Mouse (Mus musculus): ENCODE data around the gene Dnah7a.
"Not testable (repeated sequence)": the region's sequence is repeated elsewhere in the genome, so short reads cannot be mapped to it uniquely, and the experiment has no call there.

The Dnah7a gene

DNA sequence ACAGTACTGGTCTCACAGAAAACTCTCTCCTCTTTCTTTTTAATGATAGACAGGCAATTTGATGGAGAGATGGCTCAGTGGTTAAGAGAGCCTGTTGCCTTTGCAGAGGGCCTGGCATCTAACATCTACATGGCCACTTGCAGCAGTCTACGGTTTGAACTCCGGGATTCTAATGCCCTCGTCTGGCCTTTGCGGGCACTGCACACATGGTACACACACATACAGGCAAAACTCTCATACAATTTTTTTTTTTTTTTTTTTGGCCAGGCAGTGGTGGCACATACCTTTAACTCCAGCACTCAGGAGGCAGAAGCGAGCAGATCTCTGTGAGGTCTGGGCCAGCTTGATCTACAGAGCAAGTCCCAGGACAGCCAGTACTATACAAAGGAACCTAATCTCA lies 2.4 kb downstream of the Dnah7a start:
- DNase-seq (ENCODE audit: low read depth, low spot score): no peak

- DNase-seq (ENCODE audit: low read depth, low spot score): not testable (repeated sequence)
Observed at GRCm38 (mm10) chr1:53664268-53664667, 42.3 kb downstream of the Dnah7a start.

DNA sequence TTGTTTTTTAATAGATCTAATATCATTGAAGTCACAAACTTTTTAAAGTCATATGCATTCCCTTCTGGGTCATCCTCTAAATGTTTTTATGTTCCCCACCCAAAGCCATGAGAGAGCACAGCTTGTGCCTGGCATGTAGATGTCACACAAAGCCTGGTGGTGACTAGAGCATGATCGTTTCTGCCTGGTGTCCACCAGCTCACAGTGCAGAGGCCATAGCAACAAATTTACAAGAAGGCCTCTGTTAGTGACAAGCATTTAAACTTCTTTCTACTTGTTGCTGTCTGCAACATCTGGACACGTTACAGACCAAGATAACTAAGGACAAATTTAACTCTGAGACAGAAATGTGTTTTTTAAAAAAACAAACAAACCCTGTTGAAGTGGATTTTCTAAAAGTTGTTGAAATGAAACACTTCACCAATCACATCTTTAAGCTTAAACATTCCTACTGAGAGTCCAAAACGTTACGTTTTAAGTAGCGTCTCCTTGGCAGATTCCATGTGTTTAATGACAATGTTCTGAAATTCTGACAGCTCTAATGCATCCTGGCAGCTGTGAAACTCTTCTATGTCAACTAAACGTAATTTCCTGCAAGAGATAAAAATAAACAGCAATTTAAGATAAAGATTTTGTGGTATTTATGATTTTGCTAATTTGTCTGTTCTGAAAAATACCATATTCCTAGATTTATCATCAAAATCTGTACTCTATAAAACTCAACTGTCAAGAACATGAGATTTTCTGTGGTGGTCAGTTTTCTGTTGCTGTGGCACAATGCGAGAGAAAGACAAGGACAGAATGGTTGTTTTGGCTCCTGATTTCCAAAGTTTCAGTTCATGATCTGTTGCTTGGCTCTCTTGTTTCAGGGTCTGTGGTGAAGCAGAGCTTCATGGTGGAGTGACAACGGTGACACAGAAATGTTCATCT lies 66.5 kb downstream of the Dnah7a start:
- no peak for DNase-seq (ENCODE audit: low read depth, low spot score)

GRCm38 (mm10) chr1:53635641-53636040 lies 70.9 kb downstream of the Dnah7a start:
- DNase-seq (ENCODE audit: low read depth, low spot score): not testable (repeated sequence)

- not testable (repeated sequence) for DNase-seq (ENCODE audit: low read depth, low spot score)
Observed at GRCm38 (mm10) chr1:53632040-53632439, 74.5 kb downstream of the Dnah7a start.

DNA sequence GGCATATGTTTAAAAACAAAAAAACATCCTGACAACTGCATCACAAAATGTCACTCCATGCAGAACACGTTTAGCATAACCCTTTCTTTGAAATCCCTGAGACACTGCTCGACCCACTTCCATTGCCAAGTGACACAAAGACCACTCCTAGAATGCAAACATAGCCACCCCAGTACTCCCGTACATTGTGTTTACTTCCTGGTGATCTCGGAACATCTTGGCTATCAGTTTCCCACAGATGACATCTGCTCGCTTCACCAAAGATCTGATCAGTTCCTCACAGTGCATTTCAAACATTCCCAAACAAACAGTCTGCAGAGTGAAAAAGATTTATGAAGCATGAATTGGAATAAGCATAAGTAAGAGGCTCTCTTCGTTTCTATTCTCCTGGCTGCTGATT lies 76.6 kb downstream of the Dnah7a start:
- no peak for DNase-seq (ENCODE audit: low read depth, low spot score)

DNA sequence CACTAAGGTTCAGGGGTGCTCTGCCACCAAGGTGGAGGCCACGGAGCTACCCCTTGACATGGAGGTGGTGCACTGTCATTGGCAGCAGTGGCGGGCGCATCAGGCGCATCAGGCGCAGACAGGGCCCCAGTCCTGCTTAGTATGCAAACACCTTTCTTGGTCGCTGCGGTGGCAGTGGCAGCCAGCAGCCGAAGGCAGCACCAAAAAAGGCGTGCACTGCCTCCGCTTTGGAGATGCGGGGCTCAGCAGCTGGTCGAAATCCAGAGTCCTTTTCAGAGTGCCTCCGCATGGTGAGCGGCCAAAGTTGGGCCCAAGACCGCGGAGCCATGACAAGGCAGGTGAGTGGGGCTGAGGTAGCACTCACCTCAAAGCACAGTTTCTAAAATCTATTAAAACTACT lies 93.1 kb downstream of the Dnah7a start:
- no peak for DNase-seq (ENCODE audit: low read depth, low spot score)

DNA sequence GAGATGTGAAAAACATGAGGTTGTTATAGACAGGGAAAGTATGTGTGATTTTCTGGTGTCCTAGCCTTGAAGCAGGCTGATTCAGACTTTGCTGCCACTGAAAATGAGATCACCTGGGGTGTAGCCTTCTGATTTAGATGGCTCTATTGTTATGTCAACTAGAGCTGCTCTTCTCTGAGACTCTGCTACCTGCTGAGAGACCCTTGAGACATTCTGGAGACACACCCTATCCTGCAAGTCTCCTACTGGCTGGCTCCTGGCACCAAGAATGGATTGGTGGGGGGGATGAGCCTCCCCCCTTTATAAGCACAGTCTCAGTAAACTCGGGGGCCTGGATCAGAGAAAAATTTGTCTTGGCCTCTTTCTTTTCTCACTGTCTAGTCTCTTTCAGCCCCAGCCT lies 125.3 kb downstream of the Dnah7a start:
- not testable (repeated sequence) for DNase-seq (ENCODE audit: low read depth, low spot score)

- DNase-seq (ENCODE audit: low read depth, low spot score): not testable (repeated sequence)
Observed at GRCm38 (mm10) chr1:53557918-53558317, 148.7 kb downstream of the Dnah7a start.

DNA sequence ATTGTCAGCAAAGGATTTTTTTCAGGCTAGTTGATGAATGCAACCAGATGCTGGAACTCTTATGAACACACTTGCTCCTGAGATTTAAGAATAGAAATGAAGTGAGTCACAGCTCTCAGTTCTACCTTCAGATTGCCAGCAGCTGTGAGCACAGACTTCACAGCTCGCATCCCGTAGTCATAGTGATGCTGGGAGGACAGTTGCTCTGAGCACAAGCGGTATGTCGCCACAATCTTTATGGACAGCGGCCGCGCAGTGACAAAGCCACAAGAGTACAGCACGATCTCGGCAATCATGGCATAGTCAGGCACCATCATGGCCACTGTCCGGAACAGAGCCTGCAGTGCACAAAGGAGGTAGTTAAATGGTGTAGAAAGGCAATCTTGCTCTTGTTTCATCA lies 159.6 kb downstream of the Dnah7a start:
- not testable (repeated sequence) for DNase-seq (ENCODE audit: low read depth, low spot score)

GRCm38 (mm10) chr1:53538356-53538755 lies 168.2 kb downstream of the Dnah7a start:
- DNase-seq (ENCODE audit: low read depth, low spot score): not testable (repeated sequence)

DNA sequence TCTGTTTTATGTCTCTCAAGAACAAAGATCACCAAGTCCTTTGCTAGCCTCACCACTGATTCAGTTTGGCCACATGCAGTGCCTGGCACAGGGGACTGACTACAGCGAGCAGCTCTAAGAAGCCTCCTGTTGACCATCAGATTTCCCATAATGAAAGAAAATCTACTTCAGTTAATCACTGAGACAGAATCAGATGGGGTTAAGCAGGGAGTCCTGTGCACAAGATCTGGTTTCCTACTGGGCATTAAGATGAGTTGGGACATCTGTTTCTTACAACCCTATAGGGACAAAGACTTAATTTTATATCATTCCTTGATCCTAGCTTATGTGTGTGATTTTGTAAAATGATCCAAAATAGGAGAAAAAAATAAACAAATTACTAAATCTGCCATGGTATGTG lies 171.8 kb downstream of the Dnah7a start:
- not testable (repeated sequence) for DNase-seq (ENCODE audit: low read depth, low spot score)

DNA sequence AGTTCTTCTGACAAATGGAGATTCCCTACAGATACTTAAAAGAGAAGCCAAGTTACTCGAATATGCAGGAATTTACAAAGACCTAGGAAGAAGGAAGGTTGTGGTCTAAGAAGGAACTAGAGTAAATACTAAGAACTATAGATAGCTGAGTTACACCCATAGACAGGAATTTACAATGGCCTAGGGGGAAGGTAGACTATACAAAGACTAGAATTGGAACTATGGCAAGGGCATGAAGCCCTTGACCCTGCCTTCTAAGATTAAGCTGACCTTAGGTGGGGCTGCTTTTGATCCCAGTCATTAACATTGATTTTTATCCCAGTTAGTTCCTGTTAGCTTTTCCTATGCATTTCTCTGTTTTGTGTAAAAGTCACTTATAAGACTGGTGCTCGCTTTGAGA lies 180.6 kb downstream of the Dnah7a start:
- DNase-seq (ENCODE audit: low read depth, low spot score): not testable (repeated sequence)

DNA sequence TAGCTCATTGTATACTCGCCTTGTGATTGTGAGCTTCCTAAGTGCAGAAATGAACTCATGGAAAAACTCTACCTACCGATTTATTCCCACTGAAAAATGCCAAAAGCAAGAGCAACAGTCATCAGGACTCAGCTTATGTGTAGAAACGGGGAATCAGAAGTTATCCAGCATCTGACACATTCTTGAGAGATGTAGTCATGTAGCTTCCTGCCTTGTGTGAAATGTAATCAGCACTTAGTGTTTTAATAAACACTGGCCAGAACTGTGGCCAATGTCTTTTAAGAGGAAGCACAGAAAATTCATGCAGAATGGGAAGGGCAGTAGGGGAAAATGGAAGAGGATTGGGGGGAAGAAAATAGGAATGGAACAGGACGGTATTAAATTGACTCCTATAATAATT lies 232.9 kb downstream of the Dnah7a start:
- DNase-seq (ENCODE audit: low read depth, low spot score): no peak

DNA sequence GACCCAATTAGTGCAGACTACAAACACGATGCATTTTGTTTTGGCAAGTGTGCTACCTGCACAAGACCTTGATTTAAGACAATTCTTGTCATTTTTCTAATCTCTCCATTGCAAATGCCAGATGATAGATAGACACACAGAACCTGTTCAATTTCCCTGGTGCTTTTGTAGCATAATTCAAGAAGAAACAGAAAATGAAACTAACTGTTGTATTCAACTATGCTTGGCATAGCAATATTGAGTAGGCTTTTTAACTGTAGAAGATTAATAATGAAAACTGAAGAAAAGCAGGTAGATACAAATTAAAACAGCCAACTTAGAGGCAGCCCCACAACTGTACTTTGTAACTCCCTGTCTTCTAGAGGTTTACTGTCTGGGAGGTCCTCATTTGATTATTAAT lies 234.5 kb downstream of the Dnah7a start:
- DNase-seq (ENCODE audit: low read depth, low spot score): not testable (repeated sequence)

DNA sequence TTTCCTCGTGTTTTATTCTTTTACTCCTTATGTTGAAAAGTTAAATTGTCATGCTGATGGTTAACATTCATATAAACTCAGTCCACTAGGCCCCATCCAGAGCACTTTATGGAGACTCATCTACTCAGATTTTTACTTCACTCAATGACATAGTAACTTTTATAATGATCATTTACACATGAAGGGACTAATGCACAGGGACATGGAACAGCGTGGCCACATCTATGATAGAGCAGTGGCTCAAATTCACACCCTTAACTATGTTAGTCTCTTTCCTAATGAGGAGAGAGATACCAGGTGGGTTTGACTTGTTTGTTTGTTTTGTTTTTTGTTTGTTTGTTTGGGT lies 239.3 kb downstream of the Dnah7a start:
- no peak for DNase-seq (ENCODE audit: low read depth, low spot score)

DNA sequence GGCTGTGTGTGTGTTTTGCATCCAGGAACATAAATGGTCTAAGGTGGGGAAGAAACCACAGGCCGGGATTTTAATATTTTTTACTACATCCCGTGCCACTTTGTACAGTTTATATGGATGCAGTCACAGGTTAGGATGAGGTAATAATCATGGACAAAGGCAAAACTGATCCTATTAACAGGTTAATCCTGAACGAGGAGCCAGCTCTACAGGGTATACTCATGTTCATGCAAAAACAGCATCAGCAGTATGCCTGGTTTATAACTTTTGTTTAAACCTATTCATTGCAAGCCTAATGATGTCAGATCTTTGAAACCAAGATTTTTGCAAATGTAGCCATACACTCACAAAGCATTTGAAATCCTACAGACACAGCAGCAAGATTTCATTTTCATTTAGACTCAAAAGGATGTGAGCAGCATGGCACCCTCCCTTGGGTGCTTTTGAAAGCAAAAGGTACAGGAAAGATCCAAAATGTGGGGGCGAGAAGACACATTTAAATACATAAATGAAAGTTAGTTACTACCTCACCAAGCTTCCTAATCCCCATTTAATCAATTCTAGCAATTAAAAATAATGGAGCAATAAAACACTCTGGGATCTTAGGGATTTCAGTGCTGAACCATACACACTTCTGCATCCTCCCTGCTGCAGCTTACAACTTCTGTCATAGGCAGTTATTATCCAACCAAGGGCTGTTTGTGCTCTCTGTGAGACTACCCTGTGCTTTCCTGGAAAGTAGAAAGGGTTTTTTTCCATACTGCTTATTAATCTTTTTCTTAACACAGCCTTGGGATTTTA lies 239.9 kb downstream of the Dnah7a start:
- not testable (repeated sequence) for DNase-seq (ENCODE audit: low read depth, low spot score)

DNA sequence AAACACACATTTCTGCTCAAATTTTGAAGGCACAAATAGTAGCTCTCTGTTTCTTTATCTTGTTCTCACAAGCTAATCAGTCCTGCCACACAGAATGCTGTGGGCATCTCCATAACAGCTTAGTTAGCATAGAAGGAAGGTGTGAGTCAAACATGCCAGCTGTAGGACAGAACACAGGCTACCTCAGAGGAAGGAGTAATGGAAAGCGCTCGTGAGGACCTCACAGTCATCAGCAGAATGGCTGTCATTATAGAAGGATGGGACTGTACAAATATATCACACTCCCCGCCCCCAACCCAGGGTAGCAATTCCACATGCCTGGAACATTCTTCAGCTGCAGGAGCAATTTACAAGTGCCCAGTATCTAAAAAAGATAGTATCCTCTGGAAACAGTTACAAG lies 267.4 kb downstream of the Dnah7a start:
- not testable (repeated sequence) for DNase-seq (ENCODE audit: low read depth, low spot score)

- DNase-seq (ENCODE audit: low read depth, low spot score): not testable (repeated sequence)
Observed at GRCm38 (mm10) chr1:53432433-53432832, 274.2 kb downstream of the Dnah7a start.

DNA sequence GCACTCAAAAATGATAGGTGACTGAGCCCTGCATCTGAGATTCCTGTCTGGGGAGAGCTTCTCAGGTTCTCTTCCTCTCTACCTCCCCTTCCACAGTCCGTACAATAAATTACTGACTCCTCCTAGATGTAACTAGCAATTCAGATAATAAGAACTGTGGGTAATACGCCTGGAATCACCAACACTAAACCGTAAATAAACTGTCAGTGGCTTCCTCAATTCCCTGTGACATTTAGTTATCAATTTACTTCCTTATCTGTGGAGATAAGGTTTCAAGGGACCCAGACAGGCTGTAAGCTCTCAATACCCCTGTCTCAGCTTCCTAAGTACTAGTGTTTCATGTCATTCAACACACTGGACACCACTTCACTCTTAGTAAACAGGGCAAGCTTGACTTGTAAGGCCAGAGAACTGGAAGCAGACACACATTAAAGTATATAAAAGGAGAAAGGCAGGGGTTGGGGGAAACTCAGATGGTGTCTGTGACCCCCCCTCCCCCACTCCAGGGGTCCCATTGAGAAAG lies 300.7 kb downstream of the Dnah7a start:
- no peak for DNase-seq (ENCODE audit: low read depth, low spot score)

GRCm38 (mm10) chr1:53393936-53394760 lies 312.4 kb downstream of the Dnah7a start:
- DNase-seq (ENCODE audit: low read depth, low spot score): not testable (repeated sequence)

Data from mesoderm, embryonic 11.5 days (tissue).